Mouse (Mus musculus) intestine, postnatal 0 days (tissue): ENCODE data around the gene Lsm12. TPM values are rescaled to one million over a fixed set of nuclear protein-coding genes. Genes with fewer than 3 reads are reported as not detected.

Experiments
- ATAC-seq: fragments of 200-750 bp; cut with Nextera tagmentation; 2 replicates; pipeline ENCODE4 v1.8.0; 2017; ENCODE audit warnings: mild to moderate bottlenecking, moderate TSS enrichment, moderate library complexity
- H3K27ac ChIP-seq: fragments of 300-500 bp; sonication (generic); 2 replicates; pipeline ENCODE4 v1.5.1; 2014; ENCODE audit warnings: mild to moderate bottlenecking, low read depth, low read length, moderate library complexity
- H3K27me3 ChIP-seq: fragments of 300-500 bp; sonication (generic); replicated peaks from 2 replicates; pipeline ENCODE4 v1.6.1; 2014; ENCODE audit warnings: low read length, mixed read lengths; ENCODE audit not compliant: control insufficient read depth, insufficient read depth
- H3K36me3 ChIP-seq: fragments of 300-500 bp; sonication (generic); 2 replicates; pipeline ENCODE4 v1.6.1; 2014; ENCODE audit warnings: mild to moderate bottlenecking, moderate library complexity; ENCODE audit not compliant: control insufficient read depth, insufficient read depth
- H3K4me1 ChIP-seq: fragments of 300-500 bp; sonication (generic); replicated peaks from 2 replicates; pipeline ENCODE4 v1.6.1; 2014; ENCODE audit warnings: antibody characterized with exemption, low read length, mixed read lengths; ENCODE audit not compliant: control insufficient read depth, insufficient read depth
- H3K4me2 ChIP-seq: fragments of 300-500 bp; sonication (generic); replicated peaks from 2 replicates; pipeline ENCODE4 v1.6.1; 2014; ENCODE audit warnings: low read depth, mild to moderate bottlenecking, moderate library complexity
- H3K4me3 ChIP-seq: fragments of 300-500 bp; sonication (generic); 2 replicates; pipeline ENCODE4 v1.5.1; 2014; ENCODE audit warnings: low read depth, low read length
- H3K9ac ChIP-seq: fragments of 300-500 bp; sonication (generic); 2 replicates; pipeline ENCODE4 v1.6.1; 2014; ENCODE audit warnings: mild to moderate bottlenecking, low read depth, low read length
- H3K9me3 ChIP-seq: fragments of 300-500 bp; sonication (generic); 2 replicates; pipeline ENCODE4 v1.6.1; 2016; ENCODE audit warnings: mixed run types; ENCODE audit not compliant: control insufficient read depth
- CTCF ChIP-seq: sonication (generic); IDR thresholded peaks from 2 replicates; pipeline ENCODE4 v1.5.1; 2016; ENCODE audit warnings: low read depth, mild to moderate bottlenecking, control low read depth, antibody characterized with exemption, moderate library complexity
- WGBS: fragments of 180-500 bp; shearing (Covaris S2); extraction: QIAGEN DNeasy Blood & Tissue Kit; methylation state at CpG from one replicate; pipeline ENCODE4 v1.1.7; 2014; 5-methylcytosine and 5-hydroxymethylcytosine counted together
- polyA plus RNA-seq: library from polyadenylated mRNA; unstranded; fragments of >200 nt; fragmentation: Nextera tagmentation; extraction: Ambion mirVana; gene quantifications from 2 replicates; pipeline ENCODE4 v1.2.1, GENCODE M21; 2015

Gene Lsm12
- 103 and 107 TPM in 2 replicates for polyA plus RNA-seq

GRCm38 (mm10) chr11:102184646-102185495 lies at the start of gene Lsm12:
Gene Lsm12, minus strand, starts transcription at chr11:102185296.
- Histone ChIP-seq H3K4me1 (0 out of 2 replicates have a peak, but pooled peaks cover 3% of the 10 kb centered on the region), H3K27ac (peak within 1 kb of the TSS; percentile 72), H3K4me2 (peak within 1 kb of the TSS; percentile 72), H3K9me3 (no peaks in the 10 kb centered on the region), H3K27me3 (no peaks in the 10 kb centered on the region), H3K36me3 (peaks cover 10% of the 10 kb centered on the region; the same call in 1 of the 2 replicates), H3K4me3 (peak within 1 kb of the TSS; percentile 82), H3K9ac (peak within 1 kb of the TSS; percentile 73)
- TF ChIP-seq CTCF, result no peak
- peak; percentile 79 for ATAC-seq
- under 1% methylated on average over 68 of the region's 70 CpGs for WGBS

GRCm38 (mm10) chr11:102230006-102230741 lies 45.1 kb upstream of the Lsm12 start, which contains the start of gene Hdac5:
Gene Hdac5, minus strand, starts transcription at chr11:102230166.
- TF ChIP-seq CTCF, result peak; percentile 24; the same call in 1 of the 2 replicates
- Histone ChIP-seq H3K4me3 (peak within 1 kb of the TSS; percentile 93), H3K4me2 (peak within 1 kb of the TSS; percentile 90), H3K27me3 (no peaks in the 10 kb centered on the region), H3K9me3 (no peaks in the 10 kb centered on the region), H3K36me3 (0 out of 2 replicates have a peak, but pooled peaks cover 4% of the 10 kb centered on the region), H3K4me1 (0 out of 2 replicates have a peak, but pooled peaks cover 2% of the 10 kb centered on the region), H3K27ac (peak within 1 kb of the TSS; percentile 82), H3K9ac (peak within 1 kb of the TSS; percentile 89)
- WGBS, result under 1% methylated on average over 39 of the region's 49 CpGs
- ATAC-seq, result peak; percentile 89

GRCm38 (mm10) chr11:102229331-102229953 lies 44.3 kb upstream of the Lsm12 start:
- TF ChIP-seq CTCF, result peak; percentile 24; the same call in 1 of the 2 replicates
- Histone ChIP-seq H3K4me2 (peak overlapping the region; percentile 90), H3K27me3 (no peaks in the 10 kb centered on the region), H3K4me3 (peak overlapping the region; percentile 93), H3K9ac (peak overlapping the region; percentile 89), H3K27ac (peak overlapping the region; percentile 82), H3K9me3 (no peaks in the 10 kb centered on the region), H3K4me1 (0 out of 2 replicates have a peak, but pooled peaks cover 2% of the 10 kb centered on the region), H3K36me3 (0 out of 2 replicates have a peak, but pooled peaks cover 4% of the 10 kb centered on the region)
- peak; percentile 52 for ATAC-seq
- WGBS, result under 1% methylated on average over 38 of the region's 47 CpGs

GRCm38 (mm10) chr11:102228646-102229268 lies 43.7 kb upstream of the Lsm12 start:
- Histone ChIP-seq H3K36me3 (0 out of 2 replicates have a peak, but pooled peaks cover 4% of the 10 kb centered on the region), H3K4me1 (peaks cover 2% of the 10 kb centered on the region; the same call in 1 of the 2 replicates), H3K9me3 (no peaks in the 10 kb centered on the region), H3K4me2 (peak overlapping the region; percentile 90), H3K4me3 (peak overlapping the region; percentile 93), H3K27ac (no peak overlapping the region), H3K27me3 (no peaks in the 10 kb centered on the region), H3K9ac (0 out of 2 replicates have a peak overlapping the region, but pooled peaks have one; percentile 89)
- TF ChIP-seq CTCF, result no peak
- no peak for ATAC-seq
- 16% methylated on average over 7 of the region's 7 CpGs for WGBS

GRCm38 (mm10) chr11:102228191-102228545 lies 43.1 kb upstream of the Lsm12 start:
- Histone ChIP-seq H3K27ac (no peak overlapping the region), H3K9me3 (no peaks in the 10 kb centered on the region), H3K36me3 (peaks cover 4% of the 10 kb centered on the region; the same call in 1 of the 2 replicates), H3K9ac (no peak overlapping the region), H3K4me2 (peak overlapping the region; percentile 90), H3K4me3 (peak overlapping the region; percentile 93), H3K4me1 (peaks cover 2% of the 10 kb centered on the region; the same call in 1 of the 2 replicates), H3K27me3 (no peaks in the 10 kb centered on the region)
- TF ChIP-seq CTCF, result no peak
- no peak for ATAC-seq
- WGBS, result 33% methylated on average over 9 of the region's 9 CpGs
